Mouse (Mus musculus): ENCODE data around the gene Olfr632.
A peak's percentile ranks its signal among the peaks of the same experiment; 100 is the strongest.
"Not testable (repeated sequence)": the region's sequence is repeated elsewhere in the genome, so short reads cannot be mapped to it uniquely, and the experiment has no call there.

Olfr632 gene

DNA sequence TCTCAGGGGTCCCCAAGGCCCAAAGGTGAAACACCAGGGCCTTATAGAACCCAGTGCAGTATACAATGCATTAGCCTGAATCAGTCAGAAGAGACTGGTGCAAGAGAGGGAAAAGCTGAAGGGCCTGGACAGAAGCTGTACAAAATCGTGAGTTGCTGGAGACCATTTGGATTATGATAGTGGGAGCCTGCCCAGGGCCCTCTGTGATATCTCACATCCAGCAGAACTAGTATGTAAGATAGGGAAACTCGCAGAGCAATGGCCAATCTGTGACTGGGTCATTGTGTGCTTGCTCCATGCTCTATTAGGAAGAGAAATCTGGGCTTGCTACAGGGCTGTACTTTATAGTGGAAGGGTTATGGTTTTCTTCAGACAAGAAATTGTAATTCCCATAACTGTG lies at the start of gene Olfr632:
TSS of gene Olfr632 (plus strand) at position 84 of the 400 bp plus-strand sequence.
- DNase-seq = no peak

DNA sequence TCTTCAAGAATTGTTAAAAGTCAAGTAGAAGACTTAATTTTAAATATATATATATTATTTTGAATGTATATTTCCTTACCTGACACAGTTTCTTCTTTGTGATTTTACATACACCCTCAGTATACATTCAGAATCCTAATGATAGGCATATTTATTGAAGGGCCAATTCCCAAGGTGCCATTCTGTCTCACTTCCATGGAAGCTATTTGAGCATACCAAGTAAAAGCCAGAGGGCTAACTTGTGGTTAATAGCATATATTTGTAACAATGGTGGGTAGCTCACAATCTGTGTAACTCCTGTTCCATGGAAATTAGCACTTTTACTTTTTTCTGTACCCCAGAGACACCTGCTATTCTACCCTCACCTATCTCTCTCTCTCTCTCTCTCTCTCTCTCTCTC lies 48.0 kb upstream of the Olfr632 start, which contains the start of gene Olfr66:
TSS of gene Olfr66 (minus strand) at position 101 of the 400 bp plus-strand sequence.
- no peak for DNase-seq

DNA sequence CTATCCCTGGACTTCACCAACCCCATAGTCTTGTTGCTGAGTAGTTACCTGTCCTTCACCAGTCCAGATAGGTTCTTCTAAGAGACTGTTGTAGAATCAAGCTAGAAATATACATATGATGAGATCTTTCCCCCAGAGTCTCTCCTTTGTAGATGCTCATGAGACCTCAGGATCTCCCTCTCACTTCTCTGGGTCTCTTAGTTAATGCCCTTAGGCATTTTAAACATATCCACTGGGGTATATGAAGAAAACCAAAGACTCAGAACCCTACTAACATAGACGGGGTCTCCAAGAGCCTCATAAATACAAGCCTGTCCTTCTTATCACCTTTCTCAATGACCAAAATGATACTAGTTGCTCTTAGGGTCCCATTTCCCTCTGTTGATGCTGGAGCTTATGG lies 39.8 kb upstream of the Olfr632 start, which contains the start of gene Olfr64:
TSS of gene Olfr64 (minus strand) at position 101 of the 400 bp plus-strand sequence.
- no peak for DNase-seq

DNA sequence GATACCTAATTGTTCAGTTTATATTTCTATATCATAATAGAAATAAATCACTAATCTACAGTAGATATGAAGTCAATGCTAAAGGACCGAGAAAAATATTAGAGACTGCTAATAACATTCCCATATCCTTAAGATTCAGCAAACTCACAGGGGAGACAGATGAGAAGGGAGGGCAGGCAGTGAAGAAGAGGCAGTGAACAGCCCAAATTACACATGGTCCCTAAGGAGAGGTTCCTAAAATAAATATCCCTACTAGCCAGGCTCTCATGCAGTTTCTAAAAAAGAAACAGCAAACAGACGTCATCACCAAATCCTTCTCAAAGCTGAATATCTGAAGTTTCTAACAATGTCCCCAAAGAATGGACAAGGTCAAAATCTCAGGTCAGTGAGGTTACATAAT lies 31.0 kb upstream of the Olfr632 start, which contains the start of gene Olfr65:
TSS of gene Olfr65 (plus strand) at position 301 of the 400 bp plus-strand sequence.
- DNase-seq = no peak

DNA sequence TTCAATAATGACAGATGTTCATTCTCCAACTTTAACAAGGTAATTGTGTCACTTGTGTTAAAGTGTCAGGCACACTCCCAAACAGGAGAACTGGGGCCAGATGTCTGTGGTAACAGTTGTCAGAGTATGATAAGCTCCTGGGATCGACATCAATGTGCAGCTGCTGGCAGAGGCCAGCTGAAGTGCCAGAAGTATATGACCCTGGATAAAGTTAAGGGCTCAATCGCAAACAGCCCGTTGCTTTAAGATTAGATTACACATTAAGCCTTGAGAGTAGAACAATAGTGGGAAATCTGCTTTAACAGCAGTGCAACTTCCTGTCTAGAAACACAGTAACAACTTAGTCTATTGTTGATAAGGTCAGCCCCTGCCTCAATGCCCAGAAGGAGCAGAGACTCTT lies 24.1 kb upstream of the Olfr632 start:
- DNase-seq = no peak

DNA sequence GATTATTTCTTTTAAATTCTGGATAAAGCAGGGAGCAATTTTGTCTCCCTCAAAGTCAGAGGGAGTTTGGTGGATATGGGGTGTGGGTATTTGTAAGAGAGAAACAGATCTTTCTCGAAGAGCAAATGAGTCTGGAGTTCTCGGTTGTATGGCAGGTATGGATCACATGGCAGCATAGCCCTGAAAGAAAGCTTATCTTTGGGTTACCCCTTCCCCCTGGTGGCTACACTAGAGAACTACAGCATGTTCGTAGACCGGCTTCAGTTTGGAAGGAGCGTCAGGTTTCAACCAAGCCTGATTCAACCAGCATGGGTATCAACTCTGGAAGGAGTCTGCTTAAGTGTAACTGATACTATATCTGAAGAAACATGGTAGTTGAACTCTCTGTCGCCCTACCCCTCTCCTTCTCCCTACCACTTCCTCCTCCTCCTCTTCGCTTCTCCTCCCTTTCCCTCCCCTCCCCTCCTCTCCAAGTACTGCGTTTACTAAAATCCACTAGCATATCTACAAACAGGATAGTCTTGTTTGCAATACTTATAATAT lies 21.1 kb upstream of the Olfr632 start:
- no peak for DNase-seq

DNA sequence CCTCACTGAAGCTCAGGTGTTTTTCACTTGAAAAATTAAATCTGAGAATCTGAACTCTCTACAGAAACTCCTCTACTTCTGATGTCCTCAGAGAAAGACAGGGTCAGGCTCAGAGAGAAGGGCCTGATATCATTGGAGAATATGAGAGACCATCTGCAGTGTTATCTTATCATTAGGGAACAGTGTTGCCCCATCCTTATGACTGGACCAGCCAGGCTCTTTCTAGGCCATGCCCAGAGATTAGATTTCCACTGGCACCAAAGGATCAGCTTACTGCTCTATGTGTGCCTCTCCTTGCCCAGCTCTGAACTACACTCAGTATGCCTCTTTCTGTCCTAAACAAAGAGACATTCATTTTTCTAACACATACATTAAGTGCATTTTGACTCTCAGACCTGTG lies 18.8 kb upstream of the Olfr632 start:
- no peak for DNase-seq

DNA sequence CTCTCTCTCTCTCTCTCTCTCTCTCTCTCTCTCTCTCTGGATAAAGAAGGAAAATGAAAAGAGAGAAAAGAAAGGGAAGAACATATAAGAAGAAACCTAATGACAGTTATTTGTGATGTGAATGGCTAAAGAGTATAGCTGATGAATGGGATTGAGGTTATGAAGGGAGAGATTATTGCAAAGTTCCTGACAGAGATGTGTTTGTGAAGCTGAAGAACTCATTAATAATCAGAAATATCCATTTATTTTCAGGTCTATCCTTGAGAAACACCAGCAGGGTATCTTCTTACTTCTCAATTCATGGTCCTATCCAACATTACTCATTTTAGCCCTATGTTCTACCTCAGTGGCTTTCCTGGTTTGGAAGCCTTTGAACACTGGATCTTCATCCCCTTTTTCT lies 5.6 kb upstream of the Olfr632 start, which contains the start of gene Olfr631:
TSS of gene Olfr631 (plus strand) at position 301 of the 400 bp plus-strand sequence.
- DNase-seq = no peak

DNA sequence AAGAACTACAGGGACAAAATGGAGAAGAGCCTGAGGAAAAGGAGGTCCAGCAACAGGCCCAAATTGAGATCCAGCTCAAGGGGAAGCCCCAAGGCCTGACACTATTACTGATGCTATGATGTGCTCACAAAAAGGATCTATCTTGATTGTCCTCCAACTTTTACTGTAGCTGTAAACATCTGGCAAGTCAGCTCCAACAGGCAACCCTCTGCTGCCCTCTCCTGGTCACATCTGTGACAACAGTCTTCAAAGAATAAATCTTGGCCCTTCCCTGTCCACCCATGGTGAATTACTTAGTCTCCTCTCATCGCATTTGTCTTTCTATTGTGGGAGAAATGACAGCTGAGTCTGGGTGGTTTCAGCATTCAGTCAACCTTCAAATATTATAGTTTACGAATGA lies 8.6 kb downstream of the Olfr632 start:
- DNase-seq = peak; percentile 36

DNA sequence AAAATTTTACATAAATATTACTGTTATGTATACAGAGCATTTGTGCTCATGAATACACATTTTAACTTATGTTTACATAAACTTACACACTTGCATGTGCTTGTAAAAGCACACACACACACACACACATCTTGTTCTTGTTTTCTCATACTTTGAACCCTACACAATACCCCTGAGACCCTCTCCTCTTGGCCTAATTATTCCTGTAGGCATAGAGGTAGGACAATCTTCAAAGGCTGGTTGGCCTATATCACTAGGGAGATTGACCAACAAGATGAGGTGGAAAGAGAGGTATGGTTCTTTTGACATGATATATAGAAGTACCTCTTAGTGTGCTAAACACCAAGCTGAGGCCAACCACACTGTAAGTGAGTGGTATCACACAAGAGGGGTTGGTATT lies 10.0 kb downstream of the Olfr632 start, which contains the start of gene Olfr633:
TSS of gene Olfr633 (plus strand) at position 301 of the 400 bp plus-strand sequence.
- DNase-seq = no peak

DNA sequence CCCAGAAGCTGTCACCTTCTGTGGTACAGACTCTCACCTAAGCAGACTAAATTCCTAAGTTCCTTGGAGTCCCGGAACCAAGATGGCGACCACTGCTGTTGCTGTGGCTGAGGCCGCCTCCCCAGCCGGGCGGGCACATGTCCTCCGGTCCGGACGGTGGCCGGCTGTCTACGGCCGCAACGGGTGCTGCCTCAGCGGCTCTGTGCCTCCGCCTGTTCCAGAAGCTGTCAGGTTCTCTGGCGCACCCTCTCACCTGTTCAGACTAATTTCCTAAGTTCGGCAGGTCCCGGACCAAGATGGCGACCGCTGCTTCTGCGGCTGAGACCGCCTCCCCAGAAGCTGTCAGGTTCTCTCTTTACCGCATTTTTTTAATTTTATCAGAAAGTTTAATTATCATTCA lies 32.7 kb downstream of the Olfr632 start:
- not testable (repeated sequence) for DNase-seq

DNA sequence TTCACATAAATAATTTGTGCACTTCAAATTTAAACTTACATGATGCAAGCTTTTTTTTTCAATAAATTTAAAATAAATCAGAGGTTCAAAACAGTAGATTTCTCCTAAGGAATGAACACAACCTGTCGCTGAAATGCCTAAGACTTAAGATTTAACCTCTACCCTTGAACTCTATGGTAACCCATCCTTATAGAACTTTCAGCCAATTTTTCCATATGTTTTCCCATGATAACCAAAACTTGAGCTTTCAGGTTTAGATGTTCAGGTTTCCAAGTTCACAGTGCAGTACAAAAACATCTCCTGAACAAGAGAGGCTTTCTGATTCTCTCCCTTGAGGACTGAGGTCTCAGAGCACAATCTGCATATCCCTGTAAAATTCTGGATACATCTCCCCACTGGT lies 36.7 kb downstream of the Olfr632 start, which contains the start of gene Olfr635:
TSS of gene Olfr635 (plus strand) at position 301 of the 400 bp plus-strand sequence.
- no peak for DNase-seq

DNA sequence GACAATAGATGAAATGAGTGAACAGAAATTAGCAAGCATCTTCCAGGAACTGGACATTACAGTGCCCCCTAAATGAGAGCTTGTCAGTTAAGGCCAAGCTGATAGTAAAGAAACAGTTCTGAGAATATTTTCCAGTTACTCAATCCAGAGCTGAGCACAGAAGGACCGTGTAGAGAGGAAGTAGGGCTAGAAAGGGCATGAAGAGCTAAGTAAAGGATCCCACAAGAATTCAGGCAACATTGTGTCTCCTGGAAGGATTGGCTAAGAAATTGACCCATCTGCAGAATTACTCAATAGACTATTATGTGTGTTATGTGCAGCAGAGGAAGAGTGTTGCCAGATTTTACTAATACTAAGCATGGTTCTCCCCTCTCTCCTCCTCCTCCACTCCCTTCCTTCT lies 37.6 kb downstream of the Olfr632 start:
- no peak for DNase-seq

Measured in lung, postnatal 36 days (tissue).